Mouse (Mus musculus) neural tube, embryonic 12.5 days (tissue): ENCODE data around the gene Metap2. TPM values are rescaled to one million over a fixed set of nuclear protein-coding genes. Genes with fewer than 3 reads are reported as not detected.
A peak's percentile ranks its signal among the peaks of the same experiment; 100 is the strongest.

ENCODE experiments used
- ATAC-seq: fragments of 200-750 bp; cut with Nextera tagmentation; 2 replicates; pipeline ENCODE4 v1.8.0; 2017; ENCODE audit warnings: low read depth, mild to moderate bottlenecking, moderate TSS enrichment, moderate library complexity; ENCODE audit not compliant: low FRiP score
- H3K27ac ChIP-seq: fragments of 300-500 bp; sonication (generic); 2 replicates; pipeline ENCODE4 v1.5.1; 2016
- H3K27me3 ChIP-seq: fragments of 300-500 bp; sonication (generic); replicated peaks from 2 replicates; pipeline ENCODE4 v1.6.1; 2016; ENCODE audit warnings: mild to moderate bottlenecking
- H3K36me3 ChIP-seq: fragments of 300-500 bp; sonication (generic); 2 replicates; pipeline ENCODE4 v1.6.1; 2016; ENCODE audit warnings: mild to moderate bottlenecking
- H3K4me1 ChIP-seq: fragments of 300-500 bp; sonication (generic); 2 replicates; pipeline ENCODE4 v1.6.1; 2016
- H3K4me2 ChIP-seq: fragments of 300-500 bp; sonication (generic); replicated peaks from 2 replicates; pipeline ENCODE4 v1.6.1; 2016; ENCODE audit warnings: mild to moderate bottlenecking
- H3K4me3 ChIP-seq: fragments of 300-500 bp; sonication (generic); 2 replicates; pipeline ENCODE4 v1.5.1; 2016
- H3K9ac ChIP-seq: fragments of 300-500 bp; sonication (generic); 2 replicates; pipeline ENCODE4 v1.6.1; 2016; ENCODE audit warnings: mild to moderate bottlenecking
- H3K9me3 ChIP-seq: fragments of 300-500 bp; sonication (generic); 2 replicates; pipeline ENCODE4 v1.6.1; 2016; ENCODE audit warnings: mild to moderate bottlenecking
- WGBS: fragments of 180-500 bp; shearing (Covaris S2); methylation state at CpG from one replicate; pipeline ENCODE4 v1.1.7; 2016; 5-methylcytosine and 5-hydroxymethylcytosine counted together
- polyA plus RNA-seq: library from polyadenylated mRNA; unstranded; fragments of >200 nt; fragmentation: Nextera tagmentation; extraction: Ambion mirVana; gene quantifications from 2 replicates; pipeline ENCODE4 v1.2.1, GENCODE M21; 2016

Metap2 gene
- polyA plus RNA-seq, 1 experiment from 2014 or later: 201 TPM

DNA sequence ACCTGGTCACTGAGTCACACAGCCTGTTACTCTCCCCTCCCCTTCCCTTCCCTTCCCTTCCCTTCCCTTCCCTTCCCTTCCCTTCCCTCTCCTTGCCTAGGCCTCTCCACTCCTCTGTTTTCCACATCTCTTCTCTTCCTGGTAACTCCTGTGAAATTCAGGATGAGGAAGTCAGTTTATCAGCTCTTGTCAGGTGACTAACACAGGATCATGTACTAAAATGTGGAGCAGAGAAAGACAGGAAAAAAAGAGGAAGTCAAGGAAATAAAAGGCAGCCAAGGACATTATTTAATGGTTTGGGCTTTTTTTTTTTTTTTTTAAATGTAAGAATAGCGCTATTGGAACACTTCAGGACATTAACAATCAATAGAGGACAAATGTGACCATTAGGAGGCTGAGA lies 12.1 kb upstream of the Metap2 start:
- Histone ChIP-seq H3K9ac (no peak overlapping the region), H3K36me3 (no peaks in the 10 kb centered on the region), H3K4me2 (no peak overlapping the region), H3K4me1 (no peaks in the 10 kb centered on the region), H3K27me3 (no peaks in the 10 kb centered on the region), H3K27ac (no peak overlapping the region), H3K9me3 (no peaks in the 10 kb centered on the region), H3K4me3 (no peak overlapping the region)
- no peak for ATAC-seq
- WGBS: 95% methylated on average over 1 of the region's 1 CpGs

DNA sequence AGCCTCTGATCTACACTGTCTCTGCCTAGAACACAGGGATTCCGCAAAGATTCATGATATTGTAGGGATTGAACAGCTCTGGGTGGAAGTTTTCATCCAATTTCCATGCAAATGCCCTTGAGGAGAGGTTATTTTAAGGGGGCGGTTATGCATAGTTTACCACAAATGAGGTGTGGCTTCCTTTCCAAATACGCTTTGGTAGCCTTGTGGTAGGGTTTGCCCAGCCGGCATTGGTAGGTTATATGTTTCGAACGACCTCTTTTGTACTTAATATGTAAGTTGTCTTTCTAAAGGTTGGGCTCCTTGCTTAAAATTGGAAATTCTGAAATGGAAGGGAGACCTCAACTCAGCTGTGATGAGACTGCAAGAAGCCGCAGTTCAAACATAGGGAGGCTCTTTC lies 11.6 kb upstream of the Metap2 start:
- 93% methylated on average over 7 of the region's 7 CpGs for WGBS

DNA sequence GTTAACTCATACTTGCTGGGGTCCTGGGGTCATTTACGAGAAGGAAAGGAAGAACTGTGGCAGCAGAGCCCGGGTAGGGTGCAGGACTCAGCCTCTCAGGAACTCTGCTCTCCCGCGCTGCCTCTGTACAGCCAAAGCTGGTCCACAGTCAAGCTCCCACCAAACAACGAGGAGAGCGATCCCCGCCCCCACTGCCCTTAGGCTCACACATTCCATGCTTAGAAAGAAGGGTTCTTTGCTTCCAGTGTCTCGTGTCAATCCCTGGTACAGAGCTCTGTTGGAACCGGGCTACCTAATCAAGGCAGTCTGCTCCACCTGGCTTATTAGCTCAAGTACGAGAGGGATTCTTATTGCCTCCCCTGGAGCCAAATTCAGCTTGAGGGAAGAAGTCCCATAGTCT lies 10.5 kb upstream of the Metap2 start:
- ATAC-seq: no peak
- WGBS: 61% methylated on average over 10 of the region's 10 CpGs
- H3K9me3 ChIP-seq: no peaks in the 10 kb centered on the region
- no peak overlapping the region for H3K9ac ChIP-seq
- no peak overlapping the region for H3K4me3 ChIP-seq
- H3K27me3 ChIP-seq: no peaks in the 10 kb centered on the region
- H3K4me2 ChIP-seq: no peak overlapping the region
- no peak overlapping the region for H3K27ac ChIP-seq
- no peaks in the 10 kb centered on the region for H3K4me1 ChIP-seq
- H3K36me3 ChIP-seq: no peaks in the 10 kb centered on the region

More for the DNA sequence above, 11.6 kb upstream of the Metap2 start:
- Histone ChIP-seq H3K9ac (no peak overlapping the region), H3K27me3 (no peaks in the 10 kb centered on the region), H3K4me1 (no peaks in the 10 kb centered on the region), H3K36me3 (no peaks in the 10 kb centered on the region), H3K4me3 (no peak overlapping the region), H3K4me2 (no peak overlapping the region), H3K9me3 (no peaks in the 10 kb centered on the region), H3K27ac (no peak overlapping the region)
- ATAC-seq: no peak

DNA sequence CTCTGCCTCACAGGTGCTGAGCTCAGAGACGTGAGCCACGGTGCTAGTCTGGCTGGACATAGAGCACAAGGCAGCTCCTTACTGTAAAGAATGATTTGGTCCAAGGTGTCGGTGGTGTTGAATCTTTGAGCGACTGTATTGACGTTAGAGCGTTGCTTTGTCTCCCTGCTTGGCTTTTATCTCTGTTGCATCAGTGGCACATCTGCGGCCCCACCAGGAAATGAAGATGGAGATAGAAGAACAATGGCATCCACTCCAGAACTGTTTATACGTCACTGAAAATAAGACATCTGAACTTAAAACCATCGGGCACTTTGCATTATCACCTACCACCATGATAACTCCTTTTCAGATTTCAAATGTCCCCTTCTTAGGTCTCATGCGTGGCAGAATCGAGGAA lies 3.0 kb upstream of the Metap2 start:
- 90% methylated on average over 11 of the region's 11 CpGs for WGBS
- no peaks in the 10 kb centered on the region for H3K36me3 ChIP-seq
- ATAC-seq: no peak
- no peak overlapping the region for H3K27ac ChIP-seq
- no peak overlapping the region for H3K4me2 ChIP-seq
- no peaks in the 10 kb centered on the region for H3K9me3 ChIP-seq
- no peak overlapping the region for H3K4me3 ChIP-seq
- no peaks in the 10 kb centered on the region for H3K27me3 ChIP-seq
- no peak overlapping the region for H3K9ac ChIP-seq
- no peaks in the 10 kb centered on the region for H3K4me1 ChIP-seq

DNA sequence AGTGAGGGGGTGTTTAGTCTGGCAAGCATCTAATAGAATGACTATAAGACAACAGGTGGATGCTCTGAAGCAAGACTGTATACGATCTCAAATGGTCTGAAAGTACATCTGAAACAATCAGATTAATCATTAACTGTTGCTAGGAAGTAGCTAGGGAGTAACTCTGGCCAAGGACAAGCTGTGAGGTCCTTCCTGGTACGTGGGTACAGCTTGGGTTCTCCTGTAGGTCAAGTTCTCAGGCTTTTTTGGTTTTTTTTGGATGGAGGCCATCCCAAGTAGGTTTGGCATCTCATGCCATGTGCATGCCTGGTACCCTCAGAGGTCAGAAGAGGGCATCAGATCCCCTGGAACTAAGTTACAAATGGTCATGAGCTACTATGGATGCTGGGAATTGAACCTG lies 2.4 kb upstream of the Metap2 start:
- H3K4me3 ChIP-seq: no peak overlapping the region
- 52% methylated on average over 2 of the region's 2 CpGs for WGBS
- H3K9ac ChIP-seq: no peak overlapping the region
- H3K4me1 ChIP-seq: no peaks in the 10 kb centered on the region
- H3K27me3 ChIP-seq: no peaks in the 10 kb centered on the region
- no peak for ATAC-seq
- H3K36me3 ChIP-seq: no peaks in the 10 kb centered on the region
- no peaks in the 10 kb centered on the region for H3K9me3 ChIP-seq
- H3K4me2 ChIP-seq: no peak overlapping the region
- H3K27ac ChIP-seq: no peak overlapping the region

DNA sequence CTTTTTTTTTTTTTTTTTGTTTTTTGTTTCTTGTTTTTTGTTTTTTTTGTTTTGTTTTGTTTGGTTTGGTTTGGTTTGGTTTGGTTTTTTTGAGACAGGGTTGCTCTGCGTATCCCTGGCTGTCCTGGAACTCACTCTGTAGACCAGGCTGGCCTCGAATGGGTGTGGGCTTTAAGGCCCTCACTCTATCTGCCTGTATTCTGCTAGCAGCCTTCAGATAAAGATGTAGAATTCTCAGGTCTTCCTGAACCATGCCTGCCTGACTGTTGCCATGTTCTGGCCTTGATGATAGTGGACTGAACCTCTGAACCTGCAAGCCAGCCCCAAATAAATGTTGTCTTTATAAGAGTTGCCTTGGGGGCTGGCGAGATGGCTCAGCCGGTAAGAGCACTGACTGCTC lies 4.3 kb downstream of the Metap2 start:
- H3K27ac ChIP-seq: no peak overlapping the region
- no peaks in the 10 kb centered on the region for H3K36me3 ChIP-seq
- H3K4me1 ChIP-seq: peaks cover 6% of the 10 kb centered on the region
- H3K4me2 ChIP-seq: no peak overlapping the region
- no peak for ATAC-seq
- no peaks in the 10 kb centered on the region for H3K27me3 ChIP-seq
- WGBS: 90% methylated on average over 4 of the region's 4 CpGs
- H3K9me3 ChIP-seq: no peaks in the 10 kb centered on the region
- no peak overlapping the region for H3K4me3 ChIP-seq
- H3K9ac ChIP-seq: no peak overlapping the region

DNA sequence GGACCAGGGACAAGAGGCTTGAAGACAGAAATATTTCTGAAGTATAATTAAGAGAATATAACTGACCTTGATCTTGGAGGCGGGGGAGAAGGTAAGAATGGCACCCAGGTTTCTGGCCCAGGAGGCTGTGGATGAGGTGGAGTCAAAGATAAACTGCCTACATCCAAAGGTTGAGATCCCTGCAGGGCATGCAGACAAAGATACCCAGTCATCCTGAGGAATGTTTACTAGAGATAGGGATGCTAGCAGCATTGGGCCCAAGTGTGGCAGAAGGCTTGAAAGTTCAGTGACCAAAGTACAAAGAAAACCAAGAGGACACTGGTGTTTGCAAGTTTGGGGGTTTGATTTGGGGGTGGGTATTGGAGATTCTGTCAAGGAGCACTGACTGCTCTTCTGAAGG lies 5.9 kb downstream of the Metap2 start:
- Histone ChIP-seq H3K27ac (no peak overlapping the region), H3K27me3 (no peaks in the 10 kb centered on the region), H3K4me2 (no peak overlapping the region), H3K36me3 (peaks cover 9% of the 10 kb centered on the region), H3K9ac (no peak overlapping the region), H3K4me1 (peaks cover 6% of the 10 kb centered on the region), H3K4me3 (no peak overlapping the region), H3K9me3 (no peaks in the 10 kb centered on the region)
- 98% methylated on average over 1 of the region's 1 CpGs for WGBS
- no peak for ATAC-seq

DNA sequence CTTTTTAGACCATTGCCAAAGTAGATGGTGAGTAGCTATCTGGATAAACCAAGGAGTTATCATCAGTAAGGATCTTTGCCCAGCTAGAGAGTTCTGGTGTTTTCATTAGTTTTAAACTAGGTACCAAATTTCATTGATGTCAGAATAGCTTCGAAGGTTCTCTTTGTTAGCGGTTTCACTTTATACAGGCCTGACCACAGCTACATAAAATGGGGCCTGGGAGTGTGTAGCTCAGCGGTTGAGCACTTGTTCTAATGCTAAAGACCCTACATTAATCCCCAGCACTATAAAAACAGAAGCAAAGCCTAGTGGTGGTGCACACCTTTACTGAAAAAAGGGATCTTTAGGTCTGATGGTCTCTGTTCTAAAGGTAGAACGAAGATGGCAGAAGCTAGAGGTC lies 6.3 kb downstream of the Metap2 start:
- H3K27me3 ChIP-seq: no peaks in the 10 kb centered on the region
- H3K9ac ChIP-seq: peak overlapping the region; percentile 90; the same call in 1 of the 2 replicates
- H3K4me3 ChIP-seq: 0 out of 2 replicates have a peak overlapping the region, but pooled peaks have one; percentile 94
- peak overlapping the region; percentile 90 for H3K4me2 ChIP-seq
- 75% methylated on average over 4 of the region's 4 CpGs for WGBS
- ATAC-seq: no peak
- H3K36me3 ChIP-seq: peaks cover 14% of the 10 kb centered on the region
- H3K9me3 ChIP-seq: no peaks in the 10 kb centered on the region
- H3K27ac ChIP-seq: no peak overlapping the region
- H3K4me1 ChIP-seq: peaks cover 6% of the 10 kb centered on the region

DNA sequence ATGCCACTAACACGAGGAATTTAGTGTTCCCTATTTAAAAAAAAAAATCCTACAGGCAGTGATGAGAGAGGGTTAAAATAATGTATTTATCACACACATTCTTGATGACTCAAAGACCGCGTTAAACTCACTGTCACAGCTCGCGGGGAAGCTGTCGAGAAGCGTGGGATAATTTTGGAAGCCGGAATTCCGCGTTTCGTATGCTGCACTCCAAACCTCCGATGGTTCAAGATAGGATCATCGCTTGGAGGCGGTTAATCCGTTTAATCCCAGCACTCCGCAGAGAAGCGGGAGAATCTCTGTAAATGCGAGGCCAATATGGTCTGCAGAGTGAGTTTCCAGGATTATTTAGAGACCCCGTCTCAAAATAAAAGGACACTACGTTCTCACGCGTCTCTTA lies 6.9 kb downstream of the Metap2 start:
- no peaks in the 10 kb centered on the region for H3K27me3 ChIP-seq
- H3K36me3 ChIP-seq: peaks cover 18% of the 10 kb centered on the region
- peak overlapping the region; percentile 90 for H3K9ac ChIP-seq
- no peak overlapping the region for H3K27ac ChIP-seq
- WGBS: under 1% methylated on average over 22 of the region's 22 CpGs
- no peak for ATAC-seq
- peak overlapping the region; percentile 90 for H3K4me2 ChIP-seq
- H3K4me3 ChIP-seq: peak overlapping the region; percentile 94
- H3K9me3 ChIP-seq: no peaks in the 10 kb centered on the region
- H3K4me1 ChIP-seq: peaks cover 6% of the 10 kb centered on the region

DNA sequence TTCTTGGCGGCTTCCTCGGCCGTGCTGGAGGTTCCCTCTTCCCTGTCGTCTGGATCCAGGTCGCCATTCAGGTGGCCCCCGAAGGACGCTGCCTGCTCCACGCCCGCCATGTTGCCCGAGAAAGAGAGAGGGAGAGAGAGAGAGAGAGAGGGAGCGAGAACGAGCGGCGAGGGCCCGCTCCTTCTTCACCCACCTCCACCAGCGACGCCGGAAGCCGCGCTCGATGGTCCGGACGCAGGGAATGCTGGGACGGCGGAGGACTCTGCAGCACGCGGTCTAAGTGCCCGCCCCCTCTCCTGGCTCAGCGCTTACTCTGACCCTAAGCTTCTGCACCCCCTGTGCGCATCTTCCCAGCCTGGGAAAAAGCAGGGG lies 7.3 kb downstream of the Metap2 start:
- peak; percentile 99 for ATAC-seq
- 0% methylated on average over 30 of the region's 30 CpGs for WGBS

DNA sequence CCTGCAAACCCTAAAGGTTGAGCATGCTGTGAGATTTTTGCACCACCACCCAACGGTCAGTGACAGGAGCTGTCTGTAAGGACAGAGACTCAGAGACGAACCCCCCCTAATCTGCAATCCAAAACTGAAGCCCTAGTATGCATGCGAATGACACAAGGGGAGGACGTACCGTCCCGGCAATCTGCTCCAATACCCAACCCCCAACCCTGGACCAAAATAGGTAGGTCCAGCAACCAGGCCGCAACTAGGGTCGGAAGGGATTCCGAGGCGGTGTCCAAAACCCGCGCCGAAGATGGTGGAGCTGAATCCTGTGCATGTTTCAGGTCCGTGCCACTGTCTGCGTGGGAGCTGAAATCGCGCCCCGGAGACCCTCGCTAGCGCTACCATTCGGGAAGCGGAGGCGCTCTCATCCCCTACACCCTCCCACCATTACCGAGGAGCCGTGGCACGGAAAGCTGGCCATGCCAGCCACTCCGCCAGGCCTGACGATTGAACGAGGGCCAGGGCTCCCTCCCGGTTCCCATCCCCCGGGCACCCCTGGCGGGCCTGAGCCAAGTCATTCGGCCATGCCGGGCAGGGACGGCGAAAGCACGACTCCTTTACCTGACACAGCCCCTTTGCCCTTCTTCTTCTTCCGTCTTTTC lies 7.8 kb downstream of the Metap2 start:
- peak overlapping the region; percentile 74 for H3K27ac ChIP-seq
- peaks cover 24% of the 10 kb centered on the region for H3K36me3 ChIP-seq
- peak overlapping the region; percentile 90 for H3K4me2 ChIP-seq
- no peaks in the 10 kb centered on the region for H3K27me3 ChIP-seq
- peak overlapping the region; percentile 90 for H3K9ac ChIP-seq
- peaks cover 6% of the 10 kb centered on the region for H3K4me1 ChIP-seq
- H3K4me3 ChIP-seq: peak overlapping the region; percentile 94
- peak; percentile 83 for ATAC-seq
- H3K9me3 ChIP-seq: no peaks in the 10 kb centered on the region
- under 1% methylated on average over 38 of the region's 38 CpGs for WGBS

More for the DNA sequence above, 7.3 kb downstream of the Metap2 start:
- Histone ChIP-seq H3K36me3 (peaks cover 23% of the 10 kb centered on the region), H3K4me3 (peak overlapping the region; percentile 94), H3K9ac (peak overlapping the region; percentile 90), H3K4me2 (peak overlapping the region; percentile 90), H3K4me1 (peaks cover 6% of the 10 kb centered on the region), H3K9me3 (no peaks in the 10 kb centered on the region), H3K27ac (peak overlapping the region; percentile 74), H3K27me3 (no peaks in the 10 kb centered on the region)

DNA sequence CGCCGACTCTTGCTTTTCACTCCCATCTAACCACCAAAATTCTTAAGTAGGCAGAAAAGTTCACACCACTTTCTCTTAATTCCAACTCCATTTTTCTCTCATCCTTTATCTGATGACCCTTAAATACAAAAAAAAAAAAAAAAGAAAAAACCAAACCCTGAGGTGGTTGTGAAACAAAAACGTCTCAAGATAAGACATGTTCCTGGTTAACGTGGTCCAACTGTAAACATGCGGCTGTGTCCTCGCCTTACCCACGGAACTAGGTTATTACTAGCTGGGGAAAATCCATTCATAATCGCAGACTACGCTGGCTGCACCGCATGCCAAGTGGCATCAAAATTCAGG lies 8.3 kb downstream of the Metap2 start:
- Histone ChIP-seq H3K4me1 (peaks cover 6% of the 10 kb centered on the region), H3K27ac (peak overlapping the region; percentile 74; the same call in 1 of the 2 replicates), H3K9ac (peak overlapping the region; percentile 90), H3K4me2 (peak overlapping the region; percentile 90), H3K27me3 (no peaks in the 10 kb centered on the region), H3K9me3 (no peaks in the 10 kb centered on the region), H3K4me3 (peak overlapping the region; percentile 94), H3K36me3 (peaks cover 24% of the 10 kb centered on the region)
- 21% methylated on average over 10 of the region's 10 CpGs for WGBS
- ATAC-seq: no peak

DNA sequence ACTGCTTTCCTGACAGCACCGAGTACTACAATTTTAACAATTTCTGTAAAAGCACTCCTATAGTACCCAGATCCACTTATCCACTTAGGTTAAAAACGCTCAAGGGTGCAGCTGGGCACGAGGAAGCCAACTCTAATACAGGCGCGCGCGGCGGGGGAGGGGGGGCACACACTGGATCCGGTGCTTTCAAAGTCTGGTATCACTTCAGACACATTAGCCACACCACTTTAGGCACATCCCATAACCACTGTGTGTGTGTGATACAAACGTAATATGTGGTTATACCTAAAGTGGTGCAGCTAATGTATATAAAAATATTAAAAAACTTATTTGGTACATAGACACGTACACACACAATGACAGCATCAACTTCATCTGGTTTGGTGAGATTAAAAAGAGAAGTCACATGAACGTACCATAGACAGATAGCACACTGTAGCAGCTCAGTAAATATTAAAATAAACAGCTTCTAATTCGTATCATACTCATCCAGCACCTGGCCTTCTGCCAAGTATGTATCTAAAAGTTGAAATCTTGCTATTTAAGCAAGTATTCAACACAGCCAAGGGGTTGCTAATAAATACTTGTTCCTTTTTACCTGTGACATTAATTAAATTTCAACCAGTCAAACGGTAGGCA lies 10.9 kb downstream of the Metap2 start:
- H3K9me3 ChIP-seq: no peaks in the 10 kb centered on the region
- no peak overlapping the region for H3K27ac ChIP-seq
- no peak overlapping the region for H3K4me2 ChIP-seq
- H3K4me3 ChIP-seq: no peak overlapping the region
- 95% methylated on average over 14 of the region's 14 CpGs for WGBS
- no peaks in the 10 kb centered on the region for H3K27me3 ChIP-seq
- no peak for ATAC-seq
- H3K36me3 ChIP-seq: peaks cover 28% of the 10 kb centered on the region
- H3K4me1 ChIP-seq: peaks cover 6% of the 10 kb centered on the region
- no peak overlapping the region for H3K9ac ChIP-seq
